Mouse (Mus musculus) forebrain, embryonic 15.5 days (tissue): ENCODE results near the gene Cntln. TPM values are rescaled to one million over a fixed set of nuclear protein-coding genes. Genes with fewer than 3 reads are reported as not detected.

ENCODE experiments used
- ATAC-seq: fragments of 200-750 bp; cut with Nextera tagmentation; replicated peaks from 2 replicates; pipeline ENCODE4 v1.8.0; 2017; ENCODE audit warnings: mild to moderate bottlenecking, moderate TSS enrichment, moderate library complexity
- H3K27ac ChIP-seq: fragments of 300-500 bp; sonication (generic); replicated peaks from 2 replicates; pipeline ENCODE4 v1.5.1; 2015; ENCODE audit warnings: mild to moderate bottlenecking, inconsistent platforms
- H3K27me3 ChIP-seq: fragments of 300-500 bp; sonication (generic); 2 replicates; pipeline ENCODE4 v1.6.1; 2015; ENCODE audit warnings: inconsistent platforms
- H3K36me3 ChIP-seq: fragments of 300-500 bp; sonication (generic); 2 replicates; pipeline ENCODE4 v1.6.1; 2015; ENCODE audit warnings: mild to moderate bottlenecking, inconsistent platforms
- H3K4me1 ChIP-seq: fragments of 300-500 bp; sonication (generic); 2 replicates; pipeline ENCODE4 v1.6.1; 2015; ENCODE audit warnings: inconsistent platforms
- H3K4me2 ChIP-seq: fragments of 300-500 bp; sonication (generic); replicated peaks from 2 replicates; pipeline ENCODE4 v1.6.1; 2015; ENCODE audit warnings: mild to moderate bottlenecking, inconsistent platforms
- H3K4me3 ChIP-seq: fragments of 300-500 bp; sonication (generic); 2 replicates; pipeline ENCODE4 v1.5.1; 2015; ENCODE audit warnings: mild to moderate bottlenecking, inconsistent platforms
- H3K9ac ChIP-seq: fragments of 300-500 bp; sonication (generic); replicated peaks from 2 replicates; pipeline ENCODE4 v1.6.1; 2015; ENCODE audit warnings: mild to moderate bottlenecking, inconsistent platforms
- H3K9me3 ChIP-seq: fragments of 300-500 bp; sonication (generic); 2 replicates; pipeline ENCODE4 v1.6.1; 2016; ENCODE audit warnings: inconsistent platforms
- WGBS: fragments of 180-500 bp; shearing (Covaris S2); methylation state at CpG from one replicate; pipeline ENCODE4 v1.1.7; 2015; ENCODE audit warnings: mixed read lengths; 5-methylcytosine and 5-hydroxymethylcytosine counted together
- polyA plus RNA-seq: library from polyadenylated mRNA; unstranded; fragments of >200 nt; fragmentation: Nextera tagmentation; extraction: Ambion mirVana; gene quantifications from 2 replicates; pipeline ENCODE4 v1.2.1, GENCODE M21; 2015

Cntln gene
- polyA plus RNA-seq, 1 experiment from 2014 or later = 6.7 TPM

DNA sequence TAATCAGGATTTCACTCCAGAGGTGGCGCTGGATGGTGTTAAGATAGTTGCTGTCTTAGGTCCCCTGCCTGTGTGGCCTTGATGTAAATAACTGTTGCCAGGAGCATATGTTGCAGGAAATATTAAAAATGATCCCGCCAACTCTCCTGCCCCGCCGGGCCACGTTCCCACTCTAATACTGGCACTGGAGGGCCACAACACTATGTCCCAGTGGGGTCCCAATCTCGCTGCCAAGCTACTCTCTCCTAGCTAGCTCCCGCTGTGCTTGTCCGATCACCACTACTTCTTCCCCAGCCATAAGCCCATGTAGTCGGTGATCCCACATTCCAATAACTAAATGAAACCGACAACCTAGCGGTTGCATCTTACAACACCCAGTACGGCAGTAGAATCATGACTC lies 283.9 kb downstream of the Cntln start:
- 96% methylated on average over 12 of the region's 12 CpGs for WGBS
- H3K4me3 ChIP-seq = no peak overlapping the region
- no peaks in the 10 kb centered on the region for H3K9me3 ChIP-seq
- no peak overlapping the region for H3K4me2 ChIP-seq
- no peak overlapping the region for H3K27ac ChIP-seq
- no peak for ATAC-seq
- no peak overlapping the region for H3K9ac ChIP-seq
- H3K27me3 ChIP-seq = no peaks in the 10 kb centered on the region
- H3K36me3 ChIP-seq = no peaks in the 10 kb centered on the region
- H3K4me1 ChIP-seq = peaks cover under 1% of the 10 kb centered on the region; the same call in 1 of the 2 replicates

- H3K27ac ChIP-seq = no peak overlapping the region
- no peak overlapping the region for H3K4me2 ChIP-seq
- no peak overlapping the region for H3K4me3 ChIP-seq
- no peaks in the 10 kb centered on the region for H3K36me3 ChIP-seq
- 83% methylated on average over 4 of the region's 4 CpGs for WGBS
- no peaks in the 10 kb centered on the region for H3K9me3 ChIP-seq
- H3K9ac ChIP-seq = no peak overlapping the region
- no peak for ATAC-seq
- no peaks in the 10 kb centered on the region for H3K27me3 ChIP-seq
- no peaks in the 10 kb centered on the region for H3K4me1 ChIP-seq
These were observed 291.4 kb downstream of the Cntln start for GRCm38 (mm10) chr4:85175466-85175865.

DNA sequence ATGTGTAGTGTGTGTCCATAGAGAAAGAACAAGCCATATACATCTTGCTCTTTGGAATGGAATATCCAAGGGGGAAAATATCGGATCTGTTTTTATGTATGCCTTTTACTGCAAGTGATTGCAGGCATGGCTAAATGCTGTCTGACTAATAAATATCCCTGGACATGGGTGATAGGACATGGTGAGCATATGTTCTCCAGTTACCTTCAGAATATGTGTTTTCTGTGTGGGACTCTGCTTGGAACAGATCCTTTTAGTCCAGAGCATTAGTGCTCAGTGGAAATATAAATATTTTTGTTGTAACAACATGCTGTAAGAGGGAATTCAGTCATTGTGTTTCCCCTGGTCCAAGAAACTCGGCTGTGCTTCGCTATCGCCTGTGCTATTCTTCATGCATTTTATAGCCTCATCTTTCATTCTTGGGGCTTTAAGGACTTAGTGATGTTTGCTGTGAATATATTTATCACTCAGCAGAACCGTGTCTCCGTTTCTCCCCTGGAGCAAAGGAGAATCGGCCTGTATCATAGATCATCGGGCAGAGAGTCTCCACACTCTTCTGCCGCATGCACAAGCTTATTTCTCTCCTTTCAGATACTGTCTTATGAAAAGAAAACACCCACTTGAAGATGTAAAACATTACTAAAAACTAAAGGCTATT lies 294.4 kb downstream of the Cntln start:
- H3K27ac ChIP-seq = no peak overlapping the region
- no peaks in the 10 kb centered on the region for H3K27me3 ChIP-seq
- H3K4me2 ChIP-seq = no peak overlapping the region
- no peaks in the 10 kb centered on the region for H3K4me1 ChIP-seq
- H3K9me3 ChIP-seq = no peaks in the 10 kb centered on the region
- no peaks in the 10 kb centered on the region for H3K36me3 ChIP-seq
- ATAC-seq = no peak
- no peak overlapping the region for H3K9ac ChIP-seq
- WGBS = 92% methylated on average over 9 of the region's 9 CpGs
- H3K4me3 ChIP-seq = no peak overlapping the region

Other genes with a start within 250 kb of the Cntln start
- 2.3 and 2.7 TPM in 2 replicates for gene Bnc2, start 209.0 kb upstream of the Cntln start, polyA plus RNA-seq